Comparison of ENCODE assay signal across 8 mouse cellular contexts in genomic region chrX:139870300-139870711, GRCm38 (mm10). TPM values are rescaled to one million over a fixed set of nuclear protein-coding genes. Genes with fewer than 3 reads are reported as not detected.
A peak's percentile ranks its signal among the peaks of the same experiment; 100 is the strongest.
DNase-seq lines count a peak whose midpoint lies in the region; ATAC-seq and TF ChIP-seq lines count a peak whose summit lies in the region.

No protein-coding gene starts in this region.

- H3K9ac ChIP-seq in embryonic facial prominence, embryonic 11.5 days (replicated peaks; ENCODE audit: low read length), result no peak overlapping the region
- H3K9ac ChIP-seq in heart, embryonic 12.5 days, result peak overlapping the region; percentile 72
- no peak overlapping the region for H3K9ac ChIP-seq in kidney, embryonic 15.5 days
- H3K9ac ChIP-seq in stomach, postnatal 0 days (ENCODE audit: low read length), result 0 out of 2 replicates have a peak overlapping the region, but pooled peaks have one; percentile 67

- TF ChIP-seq EP300 in stomach, postnatal 0 days (optimal IDR thresholded peaks at IDR 0.05), result no peak

- H3K4me1 ChIP-seq in embryonic facial prominence, embryonic 11.5 days (ENCODE audit: control insufficient read depth, insufficient read depth, low read length), result no peaks in the 10 kb centered on the region
- H3K4me1 ChIP-seq in heart, embryonic 12.5 days (replicated peaks), result 0 out of 2 replicates have a peak, but pooled peaks cover 5% of the 10 kb centered on the region
- H3K4me1 ChIP-seq in kidney, embryonic 15.5 days, result 0 out of 2 replicates have a peak, but pooled peaks cover 2% of the 10 kb centered on the region
- no peaks in the 10 kb centered on the region for H3K4me1 ChIP-seq in stomach, postnatal 0 days (replicated peaks; ENCODE audit: control insufficient read depth, insufficient read depth)

- no peak overlapping the region for H3K27ac ChIP-seq in embryonic facial prominence, embryonic 11.5 days (replicated peaks; ENCODE audit: low read depth, low read length)
- no peak overlapping the region for H3K27ac ChIP-seq in heart, embryonic 12.5 days (ENCODE audit: poor library complexity, severe bottlenecking)
- no peak overlapping the region for H3K27ac ChIP-seq in kidney, embryonic 15.5 days
- H3K27ac ChIP-seq in stomach, postnatal 0 days (replicated peaks), result no peak overlapping the region

- H3K9me3 ChIP-seq in embryonic facial prominence, embryonic 11.5 days (replicated peaks; ENCODE audit: control insufficient read depth, low read length), result no peaks in the 10 kb centered on the region
- H3K9me3 ChIP-seq in heart, embryonic 12.5 days (replicated peaks), result no peaks in the 10 kb centered on the region
- H3K9me3 ChIP-seq in kidney, embryonic 15.5 days (replicated peaks), result no peaks in the 10 kb centered on the region
- no peaks in the 10 kb centered on the region for H3K9me3 ChIP-seq in stomach, postnatal 0 days (ENCODE audit: control insufficient read depth, low read length)

- DNase-seq in thymus, postnatal 4 days, result peak; percentile 7
- DNase-seq in thymus, adult 18-20 months, result no peak
- peak; percentile 44 for DNase-seq in embryonic facial prominence, embryonic 11.5 days (ENCODE audit: low spot score)
- peak; percentile 43 for DNase-seq in lung, postnatal 14 days
- peak; percentile 17 for DNase-seq in stomach, postnatal 0 days (ENCODE audit: low spot score)
- no peak for DNase-seq in spleen, postnatal 4 days (ENCODE audit: low spot score in 2 of 2)

- no peaks in the 10 kb centered on the region; the same call in 1 of the 2 replicates for H3K27me3 ChIP-seq in embryonic facial prominence, embryonic 11.5 days (ENCODE audit: control insufficient read depth, insufficient read depth, low read length)
- H3K27me3 ChIP-seq in heart, embryonic 12.5 days (replicated peaks), result no peaks in the 10 kb centered on the region
- peaks cover 36% of the 10 kb centered on the region for H3K27me3 ChIP-seq in kidney, embryonic 15.5 days
- no peaks in the 10 kb centered on the region for H3K27me3 ChIP-seq in stomach, postnatal 0 days (ENCODE audit: control insufficient read depth, insufficient read depth, low read length)

- 25% methylated on average over 15 of the region's 15 CpGs for WGBS in embryonic facial prominence, embryonic 11.5 days
- WGBS in heart, embryonic 12.5 days, result 18% methylated on average over 15 of the region's 15 CpGs
- 18% methylated on average over 15 of the region's 15 CpGs for WGBS in kidney, embryonic 15.5 days
- 17% methylated on average over 14 of the region's 15 CpGs for WGBS in stomach, postnatal 0 days

- peak; percentile 15; the same call in 1 of the 2 replicates for ATAC-seq in embryonic facial prominence, embryonic 11.5 days (replicated peaks; ENCODE audit: insufficient number of reproducible peaks, low FRiP score, low TSS enrichment, low read depth)
- ATAC-seq in heart, embryonic 12.5 days (ENCODE audit: insufficient number of reproducible peaks, low FRiP score), result peak; percentile 55; the same call in 1 of the 2 replicates
- peak; percentile 72; the same call in 1 of the 2 replicates for ATAC-seq in kidney, embryonic 15.5 days (replicated peaks; ENCODE audit: low FRiP score)
- ATAC-seq in stomach, postnatal 0 days (ENCODE audit: low FRiP score, low TSS enrichment), result no peak

- peak; percentile 58 for TF ChIP-seq CTCF in stomach, postnatal 0 days (IDR thresholded peaks at IDR 0.05; ENCODE audit: low read depth)

- H3K4me3 ChIP-seq in embryonic facial prominence, embryonic 11.5 days (ENCODE audit: low read depth, low read length), result peak overlapping the region; percentile 52
- H3K4me3 ChIP-seq in heart, embryonic 12.5 days, result peak overlapping the region; percentile 59
- peak overlapping the region; percentile 60 for H3K4me3 ChIP-seq in kidney, embryonic 15.5 days (replicated peaks)
- H3K4me3 ChIP-seq in stomach, postnatal 0 days (ENCODE audit: low read depth, low read length), result peak overlapping the region; percentile 58

- peak overlapping the region; percentile 73 for H3K4me2 ChIP-seq in embryonic facial prominence, embryonic 11.5 days (ENCODE audit: low read depth, low read length)
- peak overlapping the region; percentile 68 for H3K4me2 ChIP-seq in heart, embryonic 12.5 days
- H3K4me2 ChIP-seq in kidney, embryonic 15.5 days, result peak overlapping the region; percentile 82
- peak overlapping the region; percentile 72 for H3K4me2 ChIP-seq in stomach, postnatal 0 days (replicated peaks; ENCODE audit: low read depth)

- H3K36me3 ChIP-seq in embryonic facial prominence, embryonic 11.5 days (replicated peaks; ENCODE audit: control insufficient read depth, insufficient read depth, low read depth, low read length), result no peaks in the 10 kb centered on the region
- no peaks in the 10 kb centered on the region for H3K36me3 ChIP-seq in heart, embryonic 12.5 days
- H3K36me3 ChIP-seq in kidney, embryonic 15.5 days, result no peaks in the 10 kb centered on the region
- no peaks in the 10 kb centered on the region for H3K36me3 ChIP-seq in stomach, postnatal 0 days (ENCODE audit: control insufficient read depth, insufficient read depth, low read length)

RNA-seq across cellular contexts. Expression of gene Morc4, which starts 1.2 kb away (rescaled TPM):
- 10.9 and 13.4 TPM in 2 replicates for polyA plus RNA-seq in embryonic facial prominence, embryonic 11.5 days (2014; fragmentation: Nextera tagmentation; extraction: Ambion mirVana)
- polyA plus RNA-seq in heart, embryonic 12.5 days (2016; fragmentation: Nextera tagmentation; extraction: Ambion mirVana), result 13.4 and 15.6 TPM in 2 replicates
- polyA plus RNA-seq in kidney, embryonic 15.5 days (2015; fragmentation: Nextera tagmentation; extraction: Ambion mirVana), result 12.7 and 13.8 TPM in 2 replicates
- 5.1 and 5.5 TPM in 2 replicates for polyA plus RNA-seq in stomach, postnatal 0 days (2015; fragmentation: Nextera tagmentation; extraction: Ambion mirVana)

Comparison
In these comparisons a context has a peak if more than half of its experiments do, and no peak if none do; other contexts are left out.
1. DNase-seq: peak in thymus, postnatal 4 days (single experiment), embryonic facial prominence, embryonic 11.5 days (single experiment), lung, postnatal 14 days (single experiment) and stomach, postnatal 0 days (single experiment); none in thymus, adult 18-20 months (0 of 2) and spleen, postnatal 4 days (0 of 2).
2. H3K9ac ChIP-seq: peak in heart, embryonic 12.5 days (single experiment) and stomach, postnatal 0 days (single experiment); none in embryonic facial prominence, embryonic 11.5 days (single experiment) and kidney, embryonic 15.5 days (single experiment).
3. Peak in every context shown above with its lines, with median percentiles within 50 percentile points of each other: H3K4me2 ChIP-seq and H3K4me3 ChIP-seq.